Comparison of ENCODE assay signal across 8 mouse cellular contexts in genomic region chr5:139907714-139908242, GRCm38 (mm10). TPM values are rescaled to one million over a fixed set of nuclear protein-coding genes. Genes with fewer than 3 reads are reported as not detected.
A peak's percentile ranks its signal among the peaks of the same experiment; 100 is the strongest.
DNase-seq lines count a peak whose midpoint lies in the region; ATAC-seq lines count a peak whose summit lies in the region.

Elfn1 (plus strand) TSS chr5:139907943.

- no peak within 1 kb of the TSS for H3K27ac ChIP-seq in heart, embryonic 16.5 days (ENCODE audit: low read length)
- H3K27ac ChIP-seq in midbrain, embryonic 12.5 days (replicated peaks) = no peak within 1 kb of the TSS

- peaks cover 11% of the 10 kb centered on the region for H3K4me1 ChIP-seq in heart, embryonic 16.5 days (ENCODE audit: control insufficient read depth, insufficient read depth, low read length)
- H3K4me1 ChIP-seq in midbrain, embryonic 12.5 days = peaks cover 55% of the 10 kb centered on the region

- H3K36me3 ChIP-seq in heart, embryonic 16.5 days (ENCODE audit: control insufficient read depth, insufficient read depth) = no peaks in the 10 kb centered on the region
- H3K36me3 ChIP-seq in midbrain, embryonic 12.5 days = no peaks in the 10 kb centered on the region

- H3K4me2 ChIP-seq in heart, embryonic 16.5 days (ENCODE audit: low read depth, low read length) = peak within 1 kb of the TSS; percentile 98
- H3K4me2 ChIP-seq in midbrain, embryonic 12.5 days (replicated peaks) = peak within 1 kb of the TSS; percentile 97

- WGBS in heart, embryonic 16.5 days = 1% methylated on average over 33 of the region's 33 CpGs
- WGBS in midbrain, embryonic 12.5 days = under 1% methylated on average over 33 of the region's 33 CpGs

- peak; percentile 45 for DNase-seq in kidney, adult 18-20 months
- DNase-seq in kidney, adult 9 months = no peak
- peak; percentile 79 for DNase-seq in adrenal gland, adult 2 months
- no peak for DNase-seq in left cerebral cortex, postnatal 36 days (ENCODE audit: low spot score in 2 of 2)
- no peak for DNase-seq in spleen, postnatal 14 days (ENCODE audit: low spot score in 2 of 2)

- H3K4me3 ChIP-seq in heart, embryonic 16.5 days (ENCODE audit: low read length) = peak within 1 kb of the TSS; percentile 61
- H3K4me3 ChIP-seq in midbrain, embryonic 12.5 days = peak within 1 kb of the TSS; percentile 65

- H3K27me3 ChIP-seq in heart, embryonic 16.5 days (ENCODE audit: control insufficient read depth, insufficient read depth, low read length) = peaks cover 73% of the 10 kb centered on the region
- peaks cover 85% of the 10 kb centered on the region for H3K27me3 ChIP-seq in midbrain, embryonic 12.5 days

- intact Hi-C loops in left cerebral cortex, postnatal 36 days (cut with DNase I) = loop anchor here (2.0 to 5.0 kb wide), 2 partner anchors 233 to 385 kb away; no protein-coding TSS in a partner anchor

- peak within 1 kb of the TSS; percentile 67 for H3K9ac ChIP-seq in heart, embryonic 16.5 days (ENCODE audit: low read length)
- peak within 1 kb of the TSS; percentile 77 for H3K9ac ChIP-seq in midbrain, embryonic 12.5 days (replicated peaks)

- ATAC-seq in heart, embryonic 16.5 days (replicated peaks; ENCODE audit: extremely low read depth, insufficient read depth, low FRiP score) = no peak
- ATAC-seq in midbrain, embryonic 12.5 days (ENCODE audit: low FRiP score, low read depth) = no peak
- ATAC-seq in megakaryocyte progenitor cell, adult 5-6 weeks (replicated peaks; ENCODE audit: poor library complexity) = no peak

- no peaks in the 10 kb centered on the region for H3K9me3 ChIP-seq in heart, embryonic 16.5 days (replicated peaks; ENCODE audit: control insufficient read depth, low read length)
- H3K9me3 ChIP-seq in midbrain, embryonic 12.5 days = no peaks in the 10 kb centered on the region

RNA-seq across cellular contexts. Expression of gene Elfn1, which starts in this region (rescaled TPM):
- total RNA-seq in adrenal gland, adult 2 months (2021) = 10 to 100 TPM in 1 of 2 experiments, under 1 TPM in 1; 0.35 to 25.4 TPM
- 33.8 and 96.1 TPM in 2 replicates for polyA plus RNA-seq in adrenal gland, adult 2 months (2012; rRNA removed)
- polyA plus RNA-seq in heart, embryonic 16.5 days (2015; fragmentation: Nextera tagmentation; extraction: Ambion mirVana) = 0.19 and 0.68 TPM in 2 replicates
- total RNA-seq in left cerebral cortex, postnatal 36 days (2021) = 10 to 100 TPM; 32.8 to 34.6 TPM
- 0.94 and 1.2 TPM in 2 replicates for polyA plus RNA-seq in midbrain, embryonic 12.5 days (2016; fragmentation: Nextera tagmentation; extraction: Ambion mirVana)
- 0.02 TPM in 1 of 2 replicates, not detected in the other for total RNA-seq in megakaryocyte progenitor cell, adult 5-6 weeks (2015)
- not detected in 2 replicates for total RNA-seq in megakaryocyte progenitor cell, adult 5-6 weeks (2017)

Comparison
In these comparisons a context has a peak if more than half of its experiments do, and no peak if none do; other contexts are left out.
1. RNA of gene Elfn1 (polyA plus RNA-seq): 33.8 to 96.1 TPM in adrenal gland, adult 2 months; 0.94 to 1.2 TPM in midbrain, embryonic 12.5 days and 0.19 to 0.68 TPM in heart, embryonic 16.5 days; every median in the first group is over 10 times any median in the second.
2. DNase-seq: peak in kidney, adult 18-20 months (single experiment) and adrenal gland, adult 2 months (single experiment); none in kidney, adult 9 months (single experiment), left cerebral cortex, postnatal 36 days (0 of 2) and spleen, postnatal 14 days (0 of 2).